Mouse (Mus musculus) hindbrain, embryonic 12.5 days (tissue): ENCODE measurements around the gene Sqstm1. TPM values are rescaled to one million over a fixed set of nuclear protein-coding genes. Genes with fewer than 3 reads are reported as not detected.

ENCODE experiments used
- ATAC-seq: fragments of 200-750 bp; cut with Nextera tagmentation; 2 replicates; pipeline ENCODE4 v1.8.0; 2017; ENCODE audit warnings: moderate TSS enrichment; ENCODE audit not compliant: low FRiP score
- H3K27ac ChIP-seq: fragments of 300-500 bp; sonication (generic); 2 replicates; pipeline ENCODE4 v1.5.1; 2016; ENCODE audit warnings: mild to moderate bottlenecking
- H3K27me3 ChIP-seq: fragments of 300-500 bp; sonication (generic); 2 replicates; pipeline ENCODE4 v1.6.1; 2016; ENCODE audit warnings: mild to moderate bottlenecking
- H3K36me3 ChIP-seq: fragments of 300-500 bp; sonication (generic); 2 replicates; pipeline ENCODE4 v1.6.1; 2016; ENCODE audit warnings: mild to moderate bottlenecking
- H3K4me1 ChIP-seq: fragments of 300-500 bp; sonication (generic); 2 replicates; pipeline ENCODE4 v1.6.1; 2016
- H3K4me2 ChIP-seq: fragments of 300-500 bp; sonication (generic); replicated peaks from 2 replicates; pipeline ENCODE4 v1.6.1; 2016; ENCODE audit warnings: mild to moderate bottlenecking
- H3K4me3 ChIP-seq: fragments of 300-500 bp; sonication (generic); 2 replicates; pipeline ENCODE4 v1.5.1; 2016; ENCODE audit warnings: mild to moderate bottlenecking
- H3K9ac ChIP-seq: fragments of 300-500 bp; sonication (generic); 2 replicates; pipeline ENCODE4 v1.6.1; 2016; ENCODE audit warnings: mild to moderate bottlenecking, moderate library complexity
- H3K9me3 ChIP-seq: fragments of 300-500 bp; sonication (generic); replicated peaks from 2 replicates; pipeline ENCODE4 v1.6.1; 2016; ENCODE audit warnings: mild to moderate bottlenecking
- WGBS: fragments of 180-500 bp; shearing (Covaris S2); methylation state at CpG from one replicate; pipeline ENCODE4 v1.1.7; 2016; 5-methylcytosine and 5-hydroxymethylcytosine counted together
- polyA plus RNA-seq: library from polyadenylated mRNA; unstranded; fragments of >200 nt; fragmentation: Nextera tagmentation; extraction: Ambion mirVana; gene quantifications from 2 replicates; pipeline ENCODE4 v1.2.1, GENCODE M21; 2016

Gene Sqstm1
- polyA plus RNA-seq, 1 experiment from 2014 or later = 231 TPM

GRCm38 (mm10) chr11:50238821-50239791 lies 28.5 kb upstream of the Sqstm1 start:
- ATAC-seq = no peak
- H3K4me2 ChIP-seq = no peak overlapping the region
- H3K9ac ChIP-seq = no peak overlapping the region
- peaks cover 41% of the 10 kb centered on the region for H3K27me3 ChIP-seq
- no peaks in the 10 kb centered on the region for H3K9me3 ChIP-seq
- H3K4me3 ChIP-seq = no peak overlapping the region
- 91% methylated on average over 9 of the region's 9 CpGs for WGBS
- no peak overlapping the region for H3K27ac ChIP-seq
- H3K36me3 ChIP-seq = peaks cover 8% of the 10 kb centered on the region
- peaks cover 14% of the 10 kb centered on the region for H3K4me1 ChIP-seq

GRCm38 (mm10) chr11:50238324-50238723 lies 27.7 kb upstream of the Sqstm1 start, which contains the start of gene Ltc4s:
Gene Ltc4s (minus strand): TSS chr11:50238616.
- Histone ChIP-seq H3K27me3 (peaks cover 41% of the 10 kb centered on the region), H3K9ac (no peak within 1 kb of the TSS), H3K4me1 (peaks cover 14% of the 10 kb centered on the region), H3K4me2 (peak within 1 kb of the TSS; percentile 84; the same call in 1 of the 2 replicates), H3K9me3 (no peaks in the 10 kb centered on the region), H3K36me3 (peaks cover 16% of the 10 kb centered on the region), H3K27ac (no peak within 1 kb of the TSS), H3K4me3 (peak within 1 kb of the TSS; percentile 56)
- WGBS = 49% methylated on average over 10 of the region's 10 CpGs
- ATAC-seq = no peak

- peak; percentile 39 for ATAC-seq
- Histone ChIP-seq H3K4me1 (peaks cover 14% of the 10 kb centered on the region), H3K27ac (no peak overlapping the region), H3K36me3 (peaks cover 27% of the 10 kb centered on the region), H3K4me3 (peak overlapping the region; percentile 56), H3K27me3 (peaks cover 41% of the 10 kb centered on the region), H3K9me3 (no peaks in the 10 kb centered on the region), H3K4me2 (peak overlapping the region; percentile 84), H3K9ac (peak overlapping the region; percentile 61)
- WGBS = 2% methylated on average over 66 of the region's 66 CpGs
Observed at GRCm38 (mm10) chr11:50236937-50237835, 26.6 kb upstream of the Sqstm1 start.

GRCm38 (mm10) chr11:50236540-50236936 lies 25.9 kb upstream of the Sqstm1 start:
- H3K27me3 ChIP-seq = peaks cover 41% of the 10 kb centered on the region
- H3K36me3 ChIP-seq = peaks cover 31% of the 10 kb centered on the region
- H3K4me2 ChIP-seq = peak overlapping the region; percentile 84
- H3K4me1 ChIP-seq = peaks cover 14% of the 10 kb centered on the region
- peak; percentile 89 for ATAC-seq
- H3K9ac ChIP-seq = peak overlapping the region; percentile 61
- H3K9me3 ChIP-seq = no peaks in the 10 kb centered on the region
- under 1% methylated on average over 27 of the region's 27 CpGs for WGBS
- H3K4me3 ChIP-seq = peak overlapping the region; percentile 56
- no peak overlapping the region for H3K27ac ChIP-seq

- Histone ChIP-seq H3K9me3 (no peaks in the 10 kb centered on the region), H3K4me1 (peaks cover 19% of the 10 kb centered on the region), H3K4me3 (no peak overlapping the region), H3K27ac (no peak overlapping the region), H3K9ac (no peak overlapping the region), H3K4me2 (no peak overlapping the region), H3K36me3 (peaks cover 31% of the 10 kb centered on the region), H3K27me3 (peaks cover 49% of the 10 kb centered on the region)
- 94% methylated on average over 23 of the region's 25 CpGs for WGBS
- ATAC-seq = no peak
Observed at GRCm38 (mm10) chr11:50234606-50235005, 24.0 kb upstream of the Sqstm1 start.

- peaks cover 49% of the 10 kb centered on the region for H3K27me3 ChIP-seq
- H3K9ac ChIP-seq = no peak overlapping the region
- H3K4me2 ChIP-seq = no peak overlapping the region
- no peak overlapping the region for H3K4me3 ChIP-seq
- peaks cover 24% of the 10 kb centered on the region for H3K4me1 ChIP-seq
- H3K36me3 ChIP-seq = peaks cover 31% of the 10 kb centered on the region
- ATAC-seq = no peak
- no peak overlapping the region for H3K27ac ChIP-seq
- WGBS = 82% methylated on average over 11 of the region's 11 CpGs
- H3K9me3 ChIP-seq = no peaks in the 10 kb centered on the region
Observed at GRCm38 (mm10) chr11:50233993-50234392, 23.4 kb upstream of the Sqstm1 start.

- H3K27me3 ChIP-seq = peaks cover 42% of the 10 kb centered on the region
Observed at GRCm38 (mm10) chr11:50233022-50233421, 22.4 kb upstream of the Sqstm1 start.

GRCm38 (mm10) chr11:50231411-50231810 lies 20.8 kb upstream of the Sqstm1 start:
- Histone ChIP-seq H3K4me3 (no peak overlapping the region), H3K9ac (no peak overlapping the region), H3K9me3 (no peaks in the 10 kb centered on the region), H3K27me3 (peaks cover 26% of the 10 kb centered on the region), H3K4me2 (peak overlapping the region; percentile 51; the same call in 1 of the 2 replicates), H3K27ac (no peak overlapping the region), H3K4me1 (peaks cover 40% of the 10 kb centered on the region), H3K36me3 (peaks cover 31% of the 10 kb centered on the region)
- WGBS = 22% methylated on average over 8 of the region's 8 CpGs
- no peak for ATAC-seq

More at GRCm38 (mm10) chr11:50233022-50233421, 22.4 kb upstream of the Sqstm1 start:
- peaks cover 32% of the 10 kb centered on the region for H3K4me1 ChIP-seq
- no peaks in the 10 kb centered on the region for H3K9me3 ChIP-seq
- 92% methylated on average over 13 of the region's 13 CpGs for WGBS
- H3K27ac ChIP-seq = no peak overlapping the region
- H3K4me3 ChIP-seq = no peak overlapping the region
- peaks cover 31% of the 10 kb centered on the region for H3K36me3 ChIP-seq
- H3K9ac ChIP-seq = no peak overlapping the region
- no peak overlapping the region for H3K4me2 ChIP-seq
- ATAC-seq = no peak

GRCm38 (mm10) chr11:50230481-50231304 lies 20.1 kb upstream of the Sqstm1 start:
- H3K4me1 ChIP-seq = peaks cover 41% of the 10 kb centered on the region
- no peaks in the 10 kb centered on the region for H3K9me3 ChIP-seq
- peak overlapping the region; percentile 51 for H3K4me2 ChIP-seq
- no peak overlapping the region for H3K9ac ChIP-seq
- WGBS = 20% methylated on average over 45 of the region's 45 CpGs
- ATAC-seq = no peak
- no peak overlapping the region for H3K27ac ChIP-seq
- peaks cover 31% of the 10 kb centered on the region for H3K36me3 ChIP-seq
- H3K4me3 ChIP-seq = no peak overlapping the region
- H3K27me3 ChIP-seq = peaks cover 20% of the 10 kb centered on the region

- Histone ChIP-seq H3K4me1 (peaks cover 42% of the 10 kb centered on the region), H3K9me3 (no peaks in the 10 kb centered on the region), H3K4me3 (no peak overlapping the region), H3K27ac (no peak overlapping the region), H3K36me3 (peaks cover 26% of the 10 kb centered on the region), H3K9ac (no peak overlapping the region; the same call in 1 of the 2 replicates), H3K27me3 (peaks cover 14% of the 10 kb centered on the region), H3K4me2 (no peak overlapping the region)
- 50% methylated on average over 7 of the region's 7 CpGs for WGBS
- ATAC-seq = no peak
Observed at GRCm38 (mm10) chr11:50229252-50229910, 18.8 kb upstream of the Sqstm1 start.

GRCm38 (mm10) chr11:50228772-50229171 lies 18.1 kb upstream of the Sqstm1 start:
- H3K9ac ChIP-seq = peak overlapping the region; percentile 23; the same call in 1 of the 2 replicates

More at GRCm38 (mm10) chr11:50228772-50229171, 18.1 kb upstream of the Sqstm1 start:
- H3K36me3 ChIP-seq = peaks cover 20% of the 10 kb centered on the region
- no peaks in the 10 kb centered on the region for H3K9me3 ChIP-seq
- no peak overlapping the region for H3K4me3 ChIP-seq
- peaks cover 46% of the 10 kb centered on the region for H3K4me1 ChIP-seq
- no peak overlapping the region for H3K27ac ChIP-seq
- 0 out of 2 replicates have a peak overlapping the region, but pooled peaks have one; percentile 4 for H3K4me2 ChIP-seq
- ATAC-seq = no peak
- 21% methylated on average over 3 of the region's 3 CpGs for WGBS
- H3K27me3 ChIP-seq = peaks cover 14% of the 10 kb centered on the region
